Mouse (Mus musculus): ENCODE results near the gene Gm13285. TPM values are rescaled to one million over a fixed set of nuclear protein-coding genes. Genes with fewer than 3 reads are reported as not detected.
"Not testable (repeated sequence)": the region's sequence is repeated elsewhere in the genome, so short reads cannot be mapped to it uniquely, and the experiment has no call there.

Gene Gm13285
- polyA plus RNA-seq, 1 experiment from 2014 or later = 1.1 TPM

DNA sequence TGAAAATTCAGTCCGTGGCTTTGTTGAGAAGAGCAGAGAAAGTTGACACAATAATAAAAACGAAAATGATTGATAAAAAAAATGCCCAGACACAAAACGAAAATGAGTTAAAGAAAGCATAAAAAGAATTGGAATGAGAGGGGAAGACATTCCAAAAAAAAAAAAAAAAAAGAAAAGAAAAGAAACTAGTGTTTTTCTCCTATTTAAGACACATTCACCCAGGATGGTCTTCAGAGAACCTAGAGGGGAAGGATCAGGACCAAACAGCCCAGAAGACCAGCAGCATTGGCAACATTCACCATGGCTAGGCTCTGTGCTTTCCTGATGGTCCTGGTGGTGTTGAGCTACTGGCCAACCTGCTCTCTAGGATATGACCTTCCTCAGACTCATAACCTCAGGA lies 16.5 kb downstream of the Gm13285 start, which contains the start of gene Ifna7:
Gene Ifna7 (plus strand): TSS at position 301 of the 400 bp plus-strand sequence.
- Histone ChIP-seq H3K27ac (ENCODE audit: low read depth) (no peak within 1 kb of the TSS), H3K9me3 (ENCODE audit: control insufficient read depth, low read length) (no peaks in the 10 kb centered on the region), H3K9ac (ENCODE audit: low read length) (no peak within 1 kb of the TSS), H3K4me1 (replicated peaks; ENCODE audit: control insufficient read depth, insufficient read depth, low read length) (no peaks in the 10 kb centered on the region), H3K36me3 (ENCODE audit: control insufficient read depth, insufficient read depth, low read length) (no peaks in the 10 kb centered on the region), H3K27me3 (replicated peaks; ENCODE audit: control insufficient read depth, insufficient read depth, low read length) (no peaks in the 10 kb centered on the region), H3K4me2 (ENCODE audit: low read length) (no peak within 1 kb of the TSS), H3K4me3 (ENCODE audit: low read depth, low read length) (no peak within 1 kb of the TSS)
- ATAC-seq (replicated peaks; ENCODE audit: low FRiP score, low TSS enrichment, low read depth) (no peak), DNase-seq (ENCODE audit: low spot score) (no peak)
- WGBS = 64% methylated on average over 3 of the region's 3 CpGs

DNA sequence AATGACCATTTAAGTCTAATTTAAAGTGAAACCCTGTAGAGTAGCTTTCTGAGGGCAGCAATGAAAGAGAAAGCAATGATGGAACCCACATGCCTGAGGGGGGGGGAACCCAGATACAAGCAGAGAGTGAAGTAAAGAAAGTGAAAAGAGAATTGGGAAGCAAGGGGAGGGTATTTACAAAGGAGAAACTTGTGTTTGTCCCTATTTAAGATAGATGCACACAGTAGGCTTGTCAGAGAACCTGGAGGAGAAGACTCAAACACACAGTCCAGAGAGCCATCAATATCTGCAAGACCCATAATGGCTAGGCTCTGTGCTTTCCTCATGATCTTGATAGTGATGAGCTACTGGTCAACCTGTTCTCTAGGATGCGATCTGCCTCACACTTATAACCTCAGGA lies 20.2 kb downstream of the Gm13285 start, which contains the start of gene Ifna11:
Gene Ifna11 (plus strand): TSS at position 301 of the 400 bp plus-strand sequence.
- Histone ChIP-seq H3K36me3 (ENCODE audit: control insufficient read depth, insufficient read depth, low read length) (no peaks in the 10 kb centered on the region), H3K27me3 (replicated peaks; ENCODE audit: control insufficient read depth, insufficient read depth, low read length) (no peaks in the 10 kb centered on the region), H3K4me2 (ENCODE audit: low read length) (no peak within 1 kb of the TSS), H3K9ac (ENCODE audit: low read length) (no peak within 1 kb of the TSS), H3K4me3 (ENCODE audit: low read depth, low read length) (no peak within 1 kb of the TSS), H3K9me3 (ENCODE audit: control insufficient read depth, low read length) (no peaks in the 10 kb centered on the region), H3K4me1 (replicated peaks; ENCODE audit: control insufficient read depth, insufficient read depth, low read length) (no peaks in the 10 kb centered on the region), H3K27ac (ENCODE audit: low read depth) (no peak within 1 kb of the TSS)
- ATAC-seq (replicated peaks; ENCODE audit: low FRiP score, low TSS enrichment, low read depth) = no peak
- 91% methylated on average over 1 of the region's 1 CpGs for WGBS
- no peak for DNase-seq (ENCODE audit: low spot score)

DNA sequence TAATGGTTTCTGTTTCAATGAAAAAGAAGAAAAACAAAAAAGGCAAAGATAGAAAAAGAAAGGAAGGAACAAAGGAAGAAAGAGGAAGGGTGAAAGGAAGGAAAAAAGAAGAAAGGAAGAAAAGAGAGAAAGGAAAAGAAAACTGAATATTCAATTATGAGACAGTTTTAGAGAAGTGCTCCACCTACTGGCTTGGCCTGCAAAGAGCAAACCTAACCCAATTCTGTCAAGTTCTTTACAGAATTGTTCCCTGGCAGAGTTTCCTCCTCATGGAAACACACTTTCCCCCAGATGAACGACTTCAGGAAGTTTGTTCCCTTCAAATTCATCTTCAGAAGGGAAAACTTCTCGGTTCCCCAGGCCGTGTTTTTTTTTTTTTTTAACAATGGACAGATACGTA lies 23.5 kb downstream of the Gm13285 start:
- Histone ChIP-seq H3K36me3 (ENCODE audit: control insufficient read depth, insufficient read depth, low read length) (no peaks in the 10 kb centered on the region), H3K4me1 (replicated peaks; ENCODE audit: control insufficient read depth, insufficient read depth, low read length) (no peaks in the 10 kb centered on the region), H3K27me3 (replicated peaks; ENCODE audit: control insufficient read depth, insufficient read depth, low read length) (no peaks in the 10 kb centered on the region), H3K4me2 (ENCODE audit: low read length) (no peak overlapping the region), H3K9ac (ENCODE audit: low read length) (no peak overlapping the region), H3K27ac (ENCODE audit: low read depth) (no peak overlapping the region), H3K9me3 (ENCODE audit: control insufficient read depth, low read length) (no peaks in the 10 kb centered on the region), H3K4me3 (ENCODE audit: low read depth, low read length) (no peak overlapping the region)
- DNase-seq (ENCODE audit: low spot score) (no peak), ATAC-seq (replicated peaks; ENCODE audit: low FRiP score, low TSS enrichment, low read depth) (no peak)
- WGBS = 24% methylated on average over 4 of the region's 4 CpGs

DNA sequence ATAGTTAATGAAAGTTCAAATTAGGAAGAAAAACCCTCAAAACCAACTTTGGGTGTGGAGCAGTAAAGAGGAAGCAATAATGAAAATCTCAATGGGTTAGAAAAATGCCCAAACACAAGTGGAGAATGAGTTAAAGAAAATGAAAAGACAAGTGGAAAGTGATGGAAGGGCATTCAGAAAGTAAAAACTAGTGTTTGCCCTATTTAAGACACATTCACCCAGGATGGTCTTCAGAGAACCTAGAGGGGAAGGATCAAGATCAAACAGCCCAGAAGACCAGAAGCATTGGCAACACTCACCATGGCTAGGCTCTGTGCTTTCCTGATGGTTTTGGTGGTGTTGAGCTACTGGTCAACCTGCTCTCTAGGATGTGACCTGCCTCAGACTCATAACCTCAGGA lies 27.7 kb downstream of the Gm13285 start, which contains the start of gene Ifna6:
Gene Ifna6 (plus strand): TSS at position 301 of the 400 bp plus-strand sequence.
- H3K9ac ChIP-seq (ENCODE audit: low read length); H3K4me2 ChIP-seq (ENCODE audit: low read length); H3K9me3 ChIP-seq (ENCODE audit: control insufficient read depth, low read length); H3K4me1 ChIP-seq (replicated peaks; ENCODE audit: control insufficient read depth, insufficient read depth, low read length); DNase-seq (ENCODE audit: low spot score); H3K27me3 ChIP-seq (replicated peaks; ENCODE audit: control insufficient read depth, insufficient read depth, low read length); H3K4me3 ChIP-seq (ENCODE audit: low read depth, low read length); H3K36me3 ChIP-seq (ENCODE audit: control insufficient read depth, insufficient read depth, low read length); ATAC-seq (replicated peaks; ENCODE audit: low FRiP score, low TSS enrichment, low read depth); H3K27ac ChIP-seq (ENCODE audit: low read depth): not testable (repeated sequence)

DNA sequence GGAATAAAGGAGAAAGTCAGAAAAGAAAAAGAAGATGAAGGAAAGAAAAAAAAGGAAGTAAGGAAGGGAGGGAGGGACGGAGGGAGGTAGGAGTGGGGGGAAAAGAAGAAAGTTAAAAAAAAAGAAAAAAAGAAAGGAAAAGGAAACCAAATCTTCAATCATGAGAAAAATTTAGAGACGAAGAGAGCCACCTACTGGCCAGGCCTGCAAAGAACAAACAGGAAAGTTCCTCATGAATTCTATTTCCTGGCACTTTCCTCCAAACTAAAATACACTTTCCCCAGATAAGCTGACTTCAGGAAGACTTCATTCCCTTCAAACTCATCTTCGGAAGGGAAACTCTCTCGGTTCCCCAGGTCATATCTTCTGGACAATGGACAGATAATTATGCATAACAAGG lies 31.1 kb downstream of the Gm13285 start:
- H3K36me3 ChIP-seq (ENCODE audit: control insufficient read depth, insufficient read depth, low read length) = no peaks in the 10 kb centered on the region
- H3K9me3 ChIP-seq (ENCODE audit: control insufficient read depth, low read length) = no peaks in the 10 kb centered on the region
- H3K27me3 ChIP-seq (replicated peaks; ENCODE audit: control insufficient read depth, insufficient read depth, low read length) = no peaks in the 10 kb centered on the region
- ATAC-seq (replicated peaks; ENCODE audit: low FRiP score, low TSS enrichment, low read depth) = no peak
- no peak overlapping the region for H3K9ac ChIP-seq (ENCODE audit: low read length)
- H3K4me1 ChIP-seq (replicated peaks; ENCODE audit: control insufficient read depth, insufficient read depth, low read length) = no peaks in the 10 kb centered on the region
- H3K4me3 ChIP-seq (ENCODE audit: low read depth, low read length) = no peak overlapping the region
- no peak overlapping the region for H3K27ac ChIP-seq (ENCODE audit: low read depth)
- 26% methylated on average over 4 of the region's 4 CpGs for WGBS
- H3K4me2 ChIP-seq (ENCODE audit: low read length) = no peak overlapping the region
- no peak for DNase-seq (ENCODE audit: low spot score)

DNA sequence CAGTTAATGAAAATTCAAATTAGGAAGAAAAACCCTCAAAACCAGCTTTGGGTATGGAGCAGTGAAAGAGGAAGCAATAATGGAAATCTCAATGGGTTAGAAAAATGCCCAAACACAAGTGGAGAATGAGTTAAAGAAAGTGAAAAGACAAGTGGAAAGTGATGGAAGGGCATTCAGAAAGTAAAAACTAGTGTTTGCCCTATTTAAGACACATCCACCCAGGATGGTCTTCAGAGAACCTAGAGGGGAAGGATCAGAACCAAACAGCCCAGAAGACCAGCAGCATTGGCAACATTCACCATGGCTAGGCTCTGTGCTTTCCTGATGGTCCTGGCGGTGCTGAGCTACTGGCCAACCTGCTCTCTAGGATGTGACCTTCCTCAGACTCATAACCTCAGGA lies 35.8 kb downstream of the Gm13285 start, which contains the start of gene Ifna5:
Gene Ifna5 (plus strand): TSS at position 301 of the 400 bp plus-strand sequence.
- not testable (repeated sequence) for H3K27ac ChIP-seq (ENCODE audit: low read depth)

DNA sequence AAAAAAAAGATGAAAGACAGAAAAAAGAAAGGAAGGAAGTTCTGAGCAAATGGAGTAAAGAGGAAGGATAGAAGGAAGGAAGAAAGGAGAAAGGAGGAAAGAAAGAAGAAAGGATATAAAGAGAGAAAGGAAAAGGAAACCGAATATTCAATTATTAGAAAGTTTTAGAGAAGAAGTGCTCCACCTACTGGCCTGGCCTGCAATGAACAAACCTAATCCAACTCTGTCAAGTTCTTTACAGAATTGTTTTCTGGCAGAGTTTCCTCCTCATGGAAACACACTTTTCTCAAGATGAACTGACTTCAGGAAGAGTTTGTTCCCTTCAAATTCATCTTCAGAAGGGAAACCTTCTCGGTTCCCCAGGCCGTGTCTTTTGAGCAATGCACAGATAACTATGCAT lies 39.4 kb downstream of the Gm13285 start:
- Histone ChIP-seq H3K4me3 (ENCODE audit: low read depth, low read length) (no peak overlapping the region), H3K27me3 (replicated peaks; ENCODE audit: control insufficient read depth, insufficient read depth, low read length) (no peaks in the 10 kb centered on the region), H3K27ac (ENCODE audit: low read depth) (no peak overlapping the region), H3K9ac (ENCODE audit: low read length) (no peak overlapping the region), H3K36me3 (ENCODE audit: control insufficient read depth, insufficient read depth, low read length) (no peaks in the 10 kb centered on the region), H3K4me1 (replicated peaks; ENCODE audit: control insufficient read depth, insufficient read depth, low read length) (no peaks in the 10 kb centered on the region), H3K9me3 (ENCODE audit: control insufficient read depth, low read length) (no peaks in the 10 kb centered on the region), H3K4me2 (ENCODE audit: low read length) (no peak overlapping the region)
- 41% methylated on average over 3 of the region's 3 CpGs for WGBS
- no peak for DNase-seq (ENCODE audit: low spot score)
- ATAC-seq (replicated peaks; ENCODE audit: low FRiP score, low TSS enrichment, low read depth) = no peak

More for the DNA sequence above, 35.8 kb downstream of the Gm13285 start, which contains the start of gene Ifna5:
- H3K9me3 ChIP-seq (ENCODE audit: control insufficient read depth, low read length); H3K4me1 ChIP-seq (replicated peaks; ENCODE audit: control insufficient read depth, insufficient read depth, low read length); H3K9ac ChIP-seq (ENCODE audit: low read length); H3K4me2 ChIP-seq (ENCODE audit: low read length); DNase-seq (ENCODE audit: low spot score); ATAC-seq (replicated peaks; ENCODE audit: low FRiP score, low TSS enrichment, low read depth); H3K36me3 ChIP-seq (ENCODE audit: control insufficient read depth, insufficient read depth, low read length); H3K4me3 ChIP-seq (ENCODE audit: low read depth, low read length); H3K27me3 ChIP-seq (replicated peaks; ENCODE audit: control insufficient read depth, insufficient read depth, low read length): not testable (repeated sequence)
- 83% methylated on average over 1 of the region's 1 CpGs for WGBS

DNA sequence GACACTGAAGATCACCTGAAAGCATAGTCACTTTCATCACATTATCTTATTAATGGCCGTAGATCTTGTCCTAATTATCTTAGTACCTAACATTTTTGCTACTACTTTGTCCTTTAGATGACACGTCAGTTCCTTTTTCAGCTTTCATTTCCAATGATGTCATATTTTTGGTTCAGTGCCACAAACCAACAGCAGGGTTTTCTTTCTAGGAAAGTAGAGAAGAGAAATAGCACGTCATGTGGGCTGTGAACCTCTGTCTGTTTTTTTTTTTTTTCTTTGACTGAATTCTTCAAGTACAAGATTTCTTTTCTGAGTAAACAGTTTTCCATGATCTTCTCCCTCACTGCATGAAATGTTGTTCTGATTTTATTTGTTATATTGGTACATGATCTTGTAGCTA lies 40.6 kb downstream of the Gm13285 start:
- no peaks in the 10 kb centered on the region for H3K36me3 ChIP-seq (ENCODE audit: control insufficient read depth, insufficient read depth, low read length)
- H3K4me3 ChIP-seq (ENCODE audit: low read depth, low read length) = no peak overlapping the region
- DNase-seq (ENCODE audit: low spot score) = no peak
- H3K4me2 ChIP-seq (ENCODE audit: low read length) = no peak overlapping the region
- no peak for ATAC-seq (replicated peaks; ENCODE audit: low FRiP score, low TSS enrichment, low read depth)
- H3K4me1 ChIP-seq (replicated peaks; ENCODE audit: control insufficient read depth, insufficient read depth, low read length) = no peaks in the 10 kb centered on the region
- H3K9ac ChIP-seq (ENCODE audit: low read length) = no peak overlapping the region
- H3K9me3 ChIP-seq (ENCODE audit: control insufficient read depth, low read length) = no peaks in the 10 kb centered on the region
- H3K27ac ChIP-seq (ENCODE audit: low read depth) = no peak overlapping the region
- H3K27me3 ChIP-seq (replicated peaks; ENCODE audit: control insufficient read depth, insufficient read depth, low read length) = no peaks in the 10 kb centered on the region
- WGBS = 77% methylated on average over 3 of the region's 3 CpGs

DNA sequence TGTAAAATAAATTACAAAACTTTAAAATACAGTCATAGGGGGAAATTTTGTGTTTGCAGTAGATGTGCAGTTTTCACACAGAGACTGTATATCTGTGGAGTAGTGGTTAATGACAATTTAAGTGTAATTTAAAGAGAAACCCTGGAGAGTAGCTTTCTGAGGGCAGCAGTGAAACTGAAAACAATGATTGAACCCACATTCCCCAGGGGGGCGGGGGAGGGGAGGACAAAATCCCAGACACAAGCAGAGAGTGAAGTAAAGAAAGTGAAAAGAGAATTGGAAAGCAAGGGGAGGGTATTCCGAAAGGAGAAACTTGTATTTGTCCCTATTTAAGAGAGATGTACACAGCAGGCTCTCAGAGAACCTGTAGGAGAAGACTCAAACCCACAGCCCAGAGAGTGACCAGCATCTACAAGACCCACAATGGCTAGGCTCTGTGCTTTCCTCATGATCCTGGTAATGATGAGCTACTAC lies 42.0 kb downstream of the Gm13285 start, which contains the start of gene Ifna4:
Gene Ifna4 (plus strand): TSS at position 424 of the 474 bp plus-strand sequence.
- H3K4me1 ChIP-seq (replicated peaks; ENCODE audit: control insufficient read depth, insufficient read depth, low read length) = no peaks in the 10 kb centered on the region
- no peak within 1 kb of the TSS for H3K4me3 ChIP-seq (ENCODE audit: low read depth, low read length)
- H3K27me3 ChIP-seq (replicated peaks; ENCODE audit: control insufficient read depth, insufficient read depth, low read length) = no peaks in the 10 kb centered on the region
- no peaks in the 10 kb centered on the region for H3K9me3 ChIP-seq (ENCODE audit: control insufficient read depth, low read length)
- H3K36me3 ChIP-seq (ENCODE audit: control insufficient read depth, insufficient read depth, low read length) = no peaks in the 10 kb centered on the region
- ATAC-seq (replicated peaks; ENCODE audit: low FRiP score, low TSS enrichment, low read depth) (no peak), DNase-seq (ENCODE audit: low spot score) (no peak)
- 59% methylated on average over 2 of the region's 2 CpGs for WGBS
- no peak within 1 kb of the TSS for H3K9ac ChIP-seq (ENCODE audit: low read length)
- H3K27ac ChIP-seq (ENCODE audit: low read depth) = no peak within 1 kb of the TSS
- H3K4me2 ChIP-seq (ENCODE audit: low read length) = no peak within 1 kb of the TSS

Measured in intestine, embryonic 14.5 days (tissue).